In genomic region chr1:180523320-180523719, GRCm38 (mm10) we compare ENCODE assay signal across 33 mouse cellular contexts. TPM values are rescaled to one million over a fixed set of nuclear protein-coding genes. Genes with fewer than 3 reads are reported as not detected.
"Had no signal": no experiment of that assay in that cellular context is flagged by ENCODE, and none has a peak within 500 bp of the region (broad histone marks: within the 10 kb centered on the region; RNA-seq: fewer than 3 reads in every experiment).

No protein-coding gene starts in this region.

- H3K4me2 ChIP-seq: limb, embryonic 12.5 days; limb, embryonic 13.5 days; limb, embryonic 15.5 days; liver, embryonic 11.5 days; liver, embryonic 12.5 days; liver, embryonic 13.5 days; liver, embryonic 15.5 days; lung, embryonic 14.5 days; lung, embryonic 15.5 days; midbrain, embryonic 11.5 days; midbrain, embryonic 12.5 days; midbrain, embryonic 13.5 days; midbrain, embryonic 15.5 days; neural tube, embryonic 12.5 days had no signal

- DNase-seq: left cerebral cortex, postnatal 4 days; liver; liver, embryonic 13.5 days; liver, postnatal 0 days; lung, adult 18-20 months; lung, adult 2 months; lung, embryonic 14.5 days; lung, postnatal 10 days; lung, postnatal 14 days; lung, postnatal 36 days; lung, postnatal 4 days; midbrain, embryonic 14.5 days had no signal

- H3K36me3 ChIP-seq: limb, embryonic 10.5 days; limb, embryonic 12.5 days; limb, embryonic 13.5 days; limb, embryonic 15.5 days; liver, embryonic 12.5 days; liver, embryonic 13.5 days; liver, embryonic 15.5 days; lung, embryonic 15.5 days; midbrain, embryonic 10.5 days; midbrain, embryonic 12.5 days; midbrain, embryonic 13.5 days; midbrain, embryonic 15.5 days; neural tube, embryonic 12.5 days had no signal

- H3K27me3 ChIP-seq: limb, embryonic 12.5 days; limb, embryonic 13.5 days; limb, embryonic 15.5 days; liver, embryonic 12.5 days; liver, embryonic 13.5 days; liver, embryonic 15.5 days; lung, embryonic 15.5 days; midbrain, embryonic 12.5 days; midbrain, embryonic 13.5 days; midbrain, embryonic 15.5 days; neural tube, embryonic 12.5 days had no signal

- H3K4me3 ChIP-seq: left cerebral cortex, adult 2 months; limb, embryonic 10.5 days; limb, embryonic 12.5 days; limb, embryonic 13.5 days; limb, embryonic 15.5 days; liver, embryonic 12.5 days; liver, embryonic 13.5 days; liver, embryonic 15.5 days; lung, embryonic 15.5 days; megakaryocyte, embryonic 14.5 days; midbrain, embryonic 10.5 days; midbrain, embryonic 12.5 days; midbrain, embryonic 13.5 days; midbrain, embryonic 15.5 days; neural tube, embryonic 12.5 days had no signal

RNA-seq across cellular contexts. Expression of gene Stum, which starts 40.0 kb away (rescaled TPM):
- total RNA-seq: megakaryocyte progenitor cell, adult 5-6 weeks; megakaryocyte, adult 5-6 weeks; megakaryocyte-erythroid progenitor cell, adult 5-6 weeks; monocyte, adult 5-6 weeks had no signal
- polyA plus RNA-seq: liver, embryonic 16.5 days; lung, embryonic 14.5 days had no signal
